Mouse (Mus musculus): ENCODE results near the gene 1700024G13Rik.

DNA sequence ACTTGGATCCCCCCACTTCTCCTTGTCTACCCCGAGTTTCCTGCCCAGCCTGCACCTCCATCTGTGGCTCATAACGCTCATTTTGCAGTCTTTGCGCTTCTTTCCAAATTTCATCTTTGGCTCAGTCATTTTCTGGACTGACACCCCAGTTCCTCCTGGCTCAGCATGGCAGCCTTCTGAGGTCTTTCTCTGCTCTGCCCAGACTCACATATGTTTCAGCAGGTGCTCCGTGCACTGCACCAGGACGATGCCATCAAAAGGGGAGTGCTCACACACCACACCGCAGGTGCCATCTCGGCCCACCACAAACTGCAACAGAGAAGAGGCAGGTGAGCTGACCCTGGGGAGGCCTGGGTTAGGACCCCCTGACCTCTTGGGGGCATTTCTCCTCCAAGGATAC is 35.8 kb upstream of the 1700024G13Rik start:
- TF ChIP-seq CTCF (IDR thresholded peaks at IDR 0.05; ENCODE audit: extremely low read depth, insufficient read depth, low read length) (no peak), POLR2A (IDR thresholded peaks at IDR 0.05; ENCODE audit: extremely low read depth, insufficient read depth, low read length) (no peak)

All from cortical plate, adult 2 months (tissue).